Mouse (Mus musculus): ENCODE results near the gene Hydin. TPM values are rescaled to one million over a fixed set of nuclear protein-coding genes. Genes with fewer than 3 reads are reported as not detected.

Hydin gene
- polyA plus RNA-seq, 1 experiment from 2014 or later, result 0.10 TPM

GRCm38 (mm10) chr8:110444276-110444675 is 177.5 kb downstream of the Hydin start:
- CTCF ChIA-PET, result no interaction called here
- peaks cover 14% of the 10 kb centered on the region for H3K27me3 ChIP-seq
- POLR2A ChIA-PET, result interaction anchor here (0.6 kb wide), 1 partner anchor 100 kb away, joined by 3 read pairs; no protein-coding TSS in a partner anchor
- ATAC-seq (no peak), DNase-seq (ENCODE audit: low read depth, low spot score) (no peak)
- in situ Hi-C loops (cut with MboI; ENCODE audit: low pct_unique_long_range_greater_than_20kb), result no loop called here
- no peak for TF ChIP-seq CTCF (IDR thresholded peaks at IDR 0.05)

DNA sequence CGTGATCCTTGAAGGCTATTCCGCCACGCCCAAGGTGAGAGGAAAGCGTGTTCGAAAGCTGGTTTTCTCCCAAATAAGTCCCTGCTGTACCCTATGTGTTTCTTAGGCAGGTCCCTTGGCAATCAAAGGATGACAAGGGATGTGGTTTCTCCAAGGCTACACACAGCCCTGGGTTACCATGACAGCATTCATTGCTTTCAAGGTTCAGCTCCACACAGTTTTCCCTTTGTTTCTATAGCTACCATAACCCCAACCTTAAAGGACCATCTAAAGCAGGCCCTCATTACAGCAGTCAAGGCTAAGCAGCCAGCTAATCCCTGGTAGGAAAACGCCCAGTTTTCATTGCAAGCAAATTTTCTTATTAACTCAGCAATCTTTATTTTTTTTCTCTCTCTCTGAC is 183.7 kb downstream of the Hydin start:
- no peak for TF ChIP-seq CTCF (IDR thresholded peaks at IDR 0.05)
- DNase-seq (ENCODE audit: low read depth, low spot score) (no peak), ATAC-seq (no peak)
- in situ Hi-C loops (cut with MboI; ENCODE audit: low pct_unique_long_range_greater_than_20kb), result no loop called here
- H3K27me3 ChIP-seq, result peaks cover 8% of the 10 kb centered on the region
- ChIA-PET POLR2A (no interaction called here), CTCF (interaction anchor here (0.7 kb wide), 1 partner anchor 80 kb away, joined by 3 read pairs; no protein-coding TSS in a partner anchor)

GRCm38 (mm10) chr8:110454466-110454865 is 187.7 kb downstream of the Hydin start:
- peaks cover 1% of the 10 kb centered on the region for H3K27me3 ChIP-seq
- no peak for TF ChIP-seq CTCF (IDR thresholded peaks at IDR 0.05)
- CTCF ChIA-PET, result no interaction called here
- ATAC-seq (no peak), DNase-seq (ENCODE audit: low read depth, low spot score) (no peak)
- POLR2A ChIA-PET, result no interaction called here
- in situ Hi-C loops (cut with MboI; ENCODE audit: low pct_unique_long_range_greater_than_20kb), result no loop called here

DNA sequence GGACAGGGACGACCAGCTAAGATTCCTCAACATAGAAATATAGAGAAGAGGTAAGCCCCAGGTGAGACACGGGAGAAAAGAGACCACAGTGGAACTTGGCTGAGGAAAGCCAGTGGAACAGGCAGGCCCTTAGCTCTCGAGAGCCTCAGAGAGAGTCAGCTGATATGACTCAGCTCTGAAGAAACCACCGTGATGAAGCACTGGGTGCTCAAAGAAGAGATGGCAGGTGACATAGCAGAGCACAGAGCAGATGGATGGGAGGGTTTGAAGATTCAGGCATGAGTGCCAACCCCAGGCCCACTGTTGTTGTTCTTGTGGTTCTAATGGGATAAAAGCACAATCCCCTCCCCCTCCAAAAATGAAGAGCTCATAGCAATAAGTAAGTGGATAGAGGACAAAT is 190.6 kb downstream of the Hydin start:
- POLR2A ChIA-PET, result no interaction called here
- H3K27me3 ChIP-seq, result peaks cover 11% of the 10 kb centered on the region
- no peak for TF ChIP-seq CTCF (IDR thresholded peaks at IDR 0.05)
- in situ Hi-C loops (cut with MboI; ENCODE audit: low pct_unique_long_range_greater_than_20kb), result no loop called here
- CTCF ChIA-PET, result no interaction called here
- DNase-seq (ENCODE audit: low read depth, low spot score), result no peak
- no peak for ATAC-seq

DNA sequence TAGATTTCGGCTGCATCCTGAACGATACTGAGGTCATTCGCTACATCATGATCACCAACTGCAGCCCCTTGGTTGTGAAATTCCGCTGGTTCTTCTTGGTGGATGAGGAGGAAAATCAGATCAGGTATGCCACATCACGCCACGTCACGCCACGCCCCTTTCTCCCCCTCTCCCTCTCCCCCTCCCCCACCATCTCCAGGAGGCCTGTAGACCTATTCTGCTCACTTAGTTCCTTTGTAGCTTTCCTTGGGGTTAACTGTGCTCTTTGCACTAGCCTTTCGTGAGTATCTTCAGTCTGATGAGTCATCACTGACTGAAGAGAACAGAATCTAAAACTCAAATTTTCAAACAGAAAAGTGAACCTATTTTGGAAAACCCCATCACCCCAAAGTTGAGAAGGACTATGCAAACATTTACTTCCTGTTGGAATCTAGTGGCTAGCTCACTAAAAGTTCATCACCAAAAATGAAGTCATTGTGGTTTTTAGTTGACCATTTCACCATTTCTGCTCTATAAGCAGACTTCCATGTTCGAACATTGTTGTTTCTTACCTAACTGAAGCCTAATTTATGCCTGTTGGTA is 195.9 kb downstream of the Hydin start:
- in situ Hi-C loops (cut with MboI; ENCODE audit: low pct_unique_long_range_greater_than_20kb), result no loop called here
- POLR2A ChIA-PET, result interaction anchor here (0.6 kb wide), 1 partner anchor 217 kb away, joined by 3 read pairs; no protein-coding TSS in a partner anchor
- ATAC-seq (no peak), DNase-seq (ENCODE audit: low read depth, low spot score) (no peak)
- no peak for TF ChIP-seq CTCF (IDR thresholded peaks at IDR 0.05)
- peaks cover 26% of the 10 kb centered on the region for H3K27me3 ChIP-seq
- CTCF ChIA-PET, result no interaction called here

- no peak for TF ChIP-seq CTCF (IDR thresholded peaks at IDR 0.05)
- DNase-seq (ENCODE audit: low read depth, low spot score), result no peak
- CTCF ChIA-PET, result no interaction called here
- ATAC-seq, result no peak
- POLR2A ChIA-PET, result no interaction called here
- in situ Hi-C loops (cut with MboI; ENCODE audit: low pct_unique_long_range_greater_than_20kb), result no loop called here
- peaks cover 31% of the 10 kb centered on the region for H3K27me3 ChIP-seq
Observed at GRCm38 (mm10) chr8:110463773-110464460, 197.1 kb downstream of the Hydin start.

DNA sequence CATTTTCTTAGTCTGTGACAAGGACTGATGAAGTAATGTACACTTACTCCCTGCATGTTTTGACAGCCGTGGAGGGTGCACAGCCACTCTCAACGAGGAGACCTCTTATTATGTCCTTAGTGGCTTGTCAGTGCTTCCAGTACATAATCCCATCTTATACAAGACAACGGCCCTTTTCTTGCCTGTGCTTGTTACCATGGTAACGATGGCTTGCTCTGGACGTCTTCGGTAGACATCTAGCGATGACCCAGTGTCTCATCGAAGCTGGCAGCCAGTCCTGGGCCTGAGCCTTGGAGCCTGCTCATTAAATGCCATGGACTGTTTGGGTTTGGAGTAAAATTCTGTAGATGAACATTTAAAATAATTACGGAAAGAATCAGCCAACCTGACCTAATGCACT is 198.8 kb downstream of the Hydin start:
- no peak for TF ChIP-seq CTCF (IDR thresholded peaks at IDR 0.05)
- H3K27me3 ChIP-seq, result peaks cover 23% of the 10 kb centered on the region
- CTCF ChIA-PET, result no interaction called here
- DNase-seq (ENCODE audit: low read depth, low spot score) (no peak), ATAC-seq (no peak)
- POLR2A ChIA-PET, result no interaction called here
- in situ Hi-C loops (cut with MboI; ENCODE audit: low pct_unique_long_range_greater_than_20kb), result no loop called here

DNA sequence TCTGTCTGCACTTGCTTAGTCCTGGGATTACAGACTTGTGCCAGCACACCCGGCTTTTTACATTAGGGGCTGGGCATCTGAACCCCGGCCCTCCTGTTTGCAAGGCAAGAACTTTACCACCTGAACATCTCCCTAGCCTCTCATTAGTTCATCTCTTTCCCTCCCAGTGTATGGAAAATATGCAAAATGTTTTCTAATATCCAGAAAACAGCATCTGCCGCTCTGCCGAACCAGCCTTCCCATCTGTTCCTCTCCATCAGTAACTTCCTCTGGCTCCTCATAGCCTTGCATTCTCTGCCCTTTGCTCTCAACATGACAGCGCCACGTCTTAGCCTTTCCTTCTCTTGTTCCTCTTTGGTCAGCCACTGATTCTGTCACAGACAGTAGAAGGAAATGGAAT is 210.5 kb downstream of the Hydin start:
- no peak for TF ChIP-seq CTCF (IDR thresholded peaks at IDR 0.05)
- ATAC-seq, result no peak
- H3K27me3 ChIP-seq, result peaks cover 51% of the 10 kb centered on the region
- POLR2A ChIA-PET, result no interaction called here
- DNase-seq (ENCODE audit: low read depth, low spot score), result no peak
- in situ Hi-C loops (cut with MboI; ENCODE audit: low pct_unique_long_range_greater_than_20kb), result no loop called here
- CTCF ChIA-PET, result interaction anchor here (1.4 kb wide), 1 partner anchor 45 kb away, joined by 3 read pairs; no protein-coding TSS in a partner anchor

DNA sequence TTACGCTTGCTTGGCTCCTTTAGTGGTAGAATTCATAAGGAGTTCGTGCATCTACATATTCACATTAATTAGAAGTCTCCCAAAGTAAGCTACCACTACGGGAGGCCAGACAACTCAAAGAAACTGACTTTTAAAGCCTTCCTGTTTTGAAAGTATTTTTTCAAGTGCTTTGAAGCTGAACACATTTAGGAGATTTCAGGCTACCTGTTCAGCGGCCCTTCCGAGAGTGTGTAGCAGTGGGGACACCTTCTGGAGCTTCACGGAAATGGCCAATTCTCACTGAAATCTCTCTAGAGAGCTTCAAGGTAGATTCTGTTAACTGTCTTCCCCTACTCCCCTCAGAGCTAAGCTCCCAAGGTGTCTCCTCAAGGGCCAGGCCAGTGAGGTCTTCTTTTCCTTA is 211.8 kb downstream of the Hydin start:
- ATAC-seq (no peak), DNase-seq (ENCODE audit: low read depth, low spot score) (no peak)
- TF ChIP-seq CTCF (IDR thresholded peaks at IDR 0.05), result peak; percentile 78
- POLR2A ChIA-PET, result interaction anchor here (0.9 kb wide), 1 partner anchor 59 kb away, joined by 3 read pairs; no protein-coding TSS in a partner anchor
- peaks cover 55% of the 10 kb centered on the region for H3K27me3 ChIP-seq
- in situ Hi-C loops (cut with MboI; ENCODE audit: low pct_unique_long_range_greater_than_20kb), result no loop called here
- CTCF ChIA-PET, result interaction anchor here (0.7 to 1.8 kb wide), 4 partner anchors 46 to 348 kb away, joined by 3 to 6 read pairs (median 4); no protein-coding TSS in a partner anchor

GRCm38 (mm10) chr8:110479401-110479800 is 212.6 kb downstream of the Hydin start:
- in situ Hi-C loops (cut with MboI; ENCODE audit: low pct_unique_long_range_greater_than_20kb), result no loop called here
- DNase-seq (ENCODE audit: low read depth, low spot score) (no peak), ATAC-seq (no peak)
- H3K27me3 ChIP-seq, result peaks cover 56% of the 10 kb centered on the region
- TF ChIP-seq CTCF (IDR thresholded peaks at IDR 0.05), result no peak
- CTCF ChIA-PET, result interaction anchor here (1.5 to 1.8 kb wide), 2 partner anchors 334 to 349 kb away, joined by 5 to 6 read pairs; no protein-coding TSS in a partner anchor
- POLR2A ChIA-PET, result no interaction called here

DNA sequence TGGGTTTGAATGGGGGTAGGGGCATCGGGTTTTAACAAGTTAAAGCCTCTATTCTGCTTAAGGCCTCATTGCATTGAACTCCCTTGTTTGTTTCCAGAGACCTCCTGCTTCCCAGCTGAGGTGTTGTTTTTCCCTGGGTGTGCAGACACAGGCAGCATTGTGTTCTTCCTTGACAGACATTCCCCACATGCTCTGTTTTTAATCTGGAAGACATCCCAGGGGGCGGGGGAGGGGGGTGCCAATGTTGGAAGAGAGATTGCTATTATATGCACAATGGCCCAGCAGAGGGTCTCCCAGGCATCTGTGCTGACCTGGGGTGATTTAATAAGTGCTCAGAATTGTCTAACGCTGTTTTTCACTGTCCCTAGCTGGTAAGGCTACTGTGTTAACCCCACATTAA is 215.5 kb downstream of the Hydin start:
- no peak for TF ChIP-seq CTCF (IDR thresholded peaks at IDR 0.05)
- ATAC-seq (no peak), DNase-seq (ENCODE audit: low read depth, low spot score) (no peak)
- POLR2A ChIA-PET, result no interaction called here
- CTCF ChIA-PET, result interaction anchor here (1.5 kb wide), 1 partner anchor 24 kb away, joined by 5 read pairs; no protein-coding TSS in a partner anchor
- peaks cover 40% of the 10 kb centered on the region for H3K27me3 ChIP-seq
- in situ Hi-C loops (cut with MboI; ENCODE audit: low pct_unique_long_range_greater_than_20kb), result loop anchor here (5.0 kb wide), 1 partner anchor 330 kb away; no protein-coding TSS in a partner anchor

Measured in Patski (cell line).